Mouse (Mus musculus) stomach, postnatal 0 days (tissue): ENCODE measurements around the gene Tnrc6a. TPM values are rescaled to one million over a fixed set of nuclear protein-coding genes. Genes with fewer than 3 reads are reported as not detected.

Experiments used
- ATAC-seq: fragments of 200-750 bp; cut with Nextera tagmentation; 2 replicates; pipeline ENCODE4 v1.8.0; 2017; ENCODE audit not compliant: low FRiP score, low TSS enrichment
- DNase-seq: peaks from one replicate; pipeline ENCODE4 v3.0.0-alpha.2; 2016; ENCODE audit warnings: low spot score
- H3K27ac ChIP-seq: fragments of 300-500 bp; sonication (generic); replicated peaks from 2 replicates; pipeline ENCODE4 v1.5.1; 2014; ENCODE audit warnings: mild to moderate bottlenecking, control low read depth
- H3K27me3 ChIP-seq: fragments of 300-500 bp; sonication (generic); 2 replicates; pipeline ENCODE4 v1.6.1; 2014; ENCODE audit warnings: low read length; ENCODE audit not compliant: control insufficient read depth, insufficient read depth
- H3K36me3 ChIP-seq: fragments of 300-500 bp; sonication (generic); 2 replicates; pipeline ENCODE4 v1.6.1; 2014; ENCODE audit warnings: low read length, mixed read lengths; ENCODE audit not compliant: control insufficient read depth, insufficient read depth
- H3K4me1 ChIP-seq: fragments of 300-500 bp; sonication (generic); replicated peaks from 2 replicates; pipeline ENCODE4 v1.6.1; 2014; ENCODE audit warnings: antibody characterized with exemption; ENCODE audit not compliant: control insufficient read depth, insufficient read depth
- H3K4me2 ChIP-seq: fragments of 300-500 bp; sonication (generic); replicated peaks from 2 replicates; pipeline ENCODE4 v1.6.1; 2014; ENCODE audit warnings: low read depth, mild to moderate bottlenecking, control low read depth, moderate library complexity
- H3K4me3 ChIP-seq: fragments of 300-500 bp; sonication (generic); 2 replicates; pipeline ENCODE4 v1.5.1; 2014; ENCODE audit warnings: low read depth, low read length, control low read depth
- H3K9ac ChIP-seq: fragments of 300-500 bp; sonication (generic); 2 replicates; pipeline ENCODE4 v1.6.1; 2014; ENCODE audit warnings: mild to moderate bottlenecking, low read length, control low read depth, mixed read lengths
- H3K9me3 ChIP-seq: fragments of 300-500 bp; sonication (generic); 2 replicates; pipeline ENCODE4 v1.6.1; 2016; ENCODE audit warnings: low read length; ENCODE audit not compliant: control insufficient read depth
- CTCF ChIP-seq: IDR thresholded peaks from 2 replicates; pipeline ENCODE4 v1.5.1; 2016; ENCODE audit warnings: antibody characterized with exemption, low read depth, mild to moderate bottlenecking, moderate library complexity
- EP300 ChIP-seq: optimal IDR thresholded peaks from 2 replicates; pipeline ENCODE3; 2016; ENCODE audit warnings: antibody characterized with exemption
- WGBS: fragments of 180-500 bp; shearing (Covaris S2); extraction: QIAGEN DNeasy Blood & Tissue Kit; methylation state at CpG from one replicate; pipeline ENCODE4 v1.1.7; 2014; 5-methylcytosine and 5-hydroxymethylcytosine counted together
- polyA plus RNA-seq: library from polyadenylated mRNA; unstranded; fragments of >200 nt; fragmentation: Nextera tagmentation; extraction: Ambion mirVana; gene quantifications from 2 replicates; pipeline ENCODE4 v1.2.1, GENCODE M21; 2015

Tnrc6a gene
- polyA plus RNA-seq, 1 experiment from 2014 or later: 44.2 TPM

DNA sequence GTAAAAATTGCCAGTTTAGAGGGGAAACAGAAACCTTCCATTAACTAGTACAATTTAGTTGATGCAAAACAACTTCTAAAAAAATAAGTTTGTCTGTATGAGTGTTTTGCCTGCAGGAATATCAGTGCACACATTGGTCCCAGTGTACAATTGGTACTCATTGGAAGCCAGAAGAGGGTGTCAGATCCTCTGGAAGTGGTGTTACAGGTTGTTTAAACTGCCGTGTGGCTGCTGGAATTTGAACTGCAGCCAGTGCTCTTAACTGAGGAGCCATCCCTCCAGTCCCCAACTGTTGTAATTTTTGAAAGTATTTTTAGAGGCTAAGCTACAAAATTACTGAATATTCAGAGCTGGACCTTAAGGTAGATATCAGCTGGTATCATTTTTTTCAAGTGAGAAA lies 4.3 kb downstream of the Tnrc6a start:
- WGBS: 8% methylated on average over 1 of the region's 1 CpGs
- H3K9me3 ChIP-seq: no peaks in the 10 kb centered on the region
- no peak overlapping the region for H3K27ac ChIP-seq
- TF ChIP-seq CTCF (no peak), EP300 (no peak)
- DNase-seq: no peak
- no peak overlapping the region for H3K9ac ChIP-seq
- no peak overlapping the region for H3K4me2 ChIP-seq
- H3K27me3 ChIP-seq: no peaks in the 10 kb centered on the region
- ATAC-seq: no peak
- no peaks in the 10 kb centered on the region for H3K4me1 ChIP-seq
- H3K4me3 ChIP-seq: no peak overlapping the region
- peaks cover 3% of the 10 kb centered on the region; the same call in 1 of the 2 replicates for H3K36me3 ChIP-seq

DNA sequence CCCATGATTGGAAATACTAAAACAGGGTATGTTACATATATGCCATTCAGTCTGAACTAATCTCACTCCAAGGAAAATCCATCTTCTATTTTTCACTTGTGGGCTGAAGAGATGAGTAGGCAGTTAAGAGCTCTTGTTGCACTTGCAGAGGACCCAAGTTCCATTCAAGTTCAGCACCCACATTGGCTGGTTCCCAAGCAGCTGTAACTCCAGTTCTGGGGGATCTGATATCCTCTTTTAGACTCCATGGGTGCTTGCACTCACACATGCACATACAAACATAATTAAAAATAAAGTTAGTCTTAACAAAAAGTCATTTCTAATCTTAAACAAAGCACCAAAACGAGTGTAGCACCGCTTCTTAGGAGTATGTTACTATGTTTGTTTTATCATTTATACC lies 5.4 kb downstream of the Tnrc6a start:
- Histone ChIP-seq H3K36me3 (peaks cover 3% of the 10 kb centered on the region; the same call in 1 of the 2 replicates), H3K4me3 (no peak overlapping the region), H3K9ac (no peak overlapping the region), H3K9me3 (no peaks in the 10 kb centered on the region), H3K4me1 (no peaks in the 10 kb centered on the region), H3K4me2 (no peak overlapping the region), H3K27me3 (no peaks in the 10 kb centered on the region), H3K27ac (no peak overlapping the region)
- WGBS: 68% methylated on average over 2 of the region's 2 CpGs
- DNase-seq (no peak), ATAC-seq (no peak)
- TF ChIP-seq CTCF: no peak
- no peak for TF ChIP-seq EP300

DNA sequence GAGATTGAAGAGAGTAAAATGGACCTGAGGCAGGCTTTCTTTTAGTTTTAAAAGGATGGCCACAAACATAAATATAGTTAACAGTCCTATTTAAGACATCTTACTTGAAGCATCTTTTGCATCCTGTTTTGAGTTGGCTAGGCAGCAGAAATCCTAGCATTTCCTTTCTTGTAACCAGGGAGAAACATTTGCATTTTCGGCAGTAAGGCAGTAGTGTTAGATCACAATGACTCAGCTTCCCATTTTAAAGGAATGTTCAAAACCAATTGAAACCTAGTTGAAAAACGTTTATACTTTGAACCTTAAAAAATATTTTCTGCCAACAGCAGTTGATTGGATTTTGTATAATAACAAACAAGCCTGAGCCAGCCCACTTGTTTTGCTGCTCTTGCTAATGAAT lies 6.5 kb downstream of the Tnrc6a start:
- Histone ChIP-seq H3K4me3 (no peak overlapping the region), H3K9me3 (no peaks in the 10 kb centered on the region), H3K27ac (no peak overlapping the region), H3K9ac (no peak overlapping the region), H3K4me1 (no peaks in the 10 kb centered on the region), H3K4me2 (no peak overlapping the region), H3K27me3 (no peaks in the 10 kb centered on the region), H3K36me3 (peaks cover 3% of the 10 kb centered on the region; the same call in 1 of the 2 replicates)
- ATAC-seq (no peak), DNase-seq (no peak)
- WGBS: 26% methylated on average over 2 of the region's 2 CpGs
- TF ChIP-seq CTCF (no peak), EP300 (no peak)

DNA sequence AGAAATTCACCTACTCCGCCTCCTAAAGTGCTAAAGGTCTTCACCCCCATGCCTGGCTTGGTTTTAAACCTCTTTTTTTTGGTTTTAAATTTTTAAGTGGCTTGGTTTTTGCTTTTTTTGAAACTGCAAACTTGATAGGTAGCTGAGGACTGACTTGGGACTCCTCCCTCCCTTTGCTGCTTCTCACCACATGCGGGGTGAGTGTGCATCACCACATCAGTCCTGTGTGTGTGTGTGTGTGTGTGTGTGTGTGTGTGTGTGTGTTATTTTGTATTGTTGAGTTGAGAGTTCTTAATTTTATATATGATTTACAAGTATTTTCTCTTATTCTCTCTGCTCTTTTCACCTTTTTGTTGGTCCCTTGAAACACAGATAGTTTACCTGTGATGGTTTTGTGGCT lies 8.7 kb downstream of the Tnrc6a start:
- Histone ChIP-seq H3K4me2 (no peak overlapping the region), H3K4me1 (no peaks in the 10 kb centered on the region), H3K9me3 (no peaks in the 10 kb centered on the region), H3K36me3 (peaks cover 3% of the 10 kb centered on the region; the same call in 1 of the 2 replicates), H3K27me3 (no peaks in the 10 kb centered on the region), H3K27ac (no peak overlapping the region), H3K4me3 (no peak overlapping the region), H3K9ac (no peak overlapping the region)
- ATAC-seq: no peak
- 81% methylated on average over 2 of the region's 2 CpGs for WGBS
- DNase-seq: no peak
- TF ChIP-seq CTCF (no peak), EP300 (no peak)

DNA sequence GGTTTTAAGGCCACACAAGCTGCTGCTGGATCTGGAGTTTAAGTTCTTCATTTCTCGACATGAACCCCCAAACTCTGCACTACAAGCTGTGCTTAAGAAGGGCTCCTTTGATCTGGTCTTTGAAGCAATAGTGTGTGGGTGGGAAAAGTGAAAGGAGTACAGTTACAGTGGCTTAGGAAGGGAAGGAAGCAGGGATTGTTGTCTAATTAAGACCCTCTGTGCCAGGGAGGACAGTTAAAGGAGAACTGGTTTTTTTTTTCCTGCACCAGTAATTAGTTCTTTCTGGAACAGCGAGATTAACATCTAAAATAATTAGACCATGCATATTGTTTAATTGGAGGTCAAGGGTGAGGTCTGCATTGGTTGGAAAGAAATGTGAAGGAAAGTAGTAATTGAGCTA lies 11.2 kb downstream of the Tnrc6a start:
- Histone ChIP-seq H3K9me3 (no peaks in the 10 kb centered on the region), H3K4me2 (no peak overlapping the region), H3K4me1 (no peaks in the 10 kb centered on the region), H3K4me3 (no peak overlapping the region), H3K27ac (no peak overlapping the region; the same call in 1 of the 2 replicates), H3K9ac (no peak overlapping the region), H3K36me3 (peaks cover 7% of the 10 kb centered on the region), H3K27me3 (no peaks in the 10 kb centered on the region)
- no peak for DNase-seq
- TF ChIP-seq EP300: no peak
- TF ChIP-seq CTCF: no peak
- WGBS: 42% methylated on average over 2 of the region's 2 CpGs
- ATAC-seq: no peak

DNA sequence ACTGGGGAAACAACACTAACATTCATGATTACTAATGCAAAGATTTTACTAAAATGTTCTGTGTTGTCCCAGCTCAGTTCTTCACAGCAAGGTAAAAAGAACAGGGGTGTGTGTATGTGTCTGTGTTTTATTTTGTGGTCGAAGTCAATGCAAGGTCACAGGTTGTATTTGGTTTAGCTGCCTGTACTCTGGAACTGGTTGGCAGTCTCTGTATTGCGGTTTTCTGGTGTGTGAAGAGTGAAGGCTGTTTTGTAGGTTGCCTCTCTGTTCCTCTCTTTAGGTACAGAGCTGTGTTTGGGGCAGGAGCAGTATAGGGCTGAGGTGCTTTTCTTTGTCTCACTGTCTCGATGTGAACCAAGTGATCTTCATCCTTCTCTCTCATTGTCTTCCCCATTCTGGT lies 12.0 kb downstream of the Tnrc6a start:
- ATAC-seq: no peak
- 55% methylated on average over 3 of the region's 3 CpGs for WGBS
- H3K9ac ChIP-seq: no peak overlapping the region
- TF ChIP-seq CTCF (no peak), EP300 (no peak)
- DNase-seq: no peak
- no peak overlapping the region for H3K4me2 ChIP-seq
- no peaks in the 10 kb centered on the region for H3K9me3 ChIP-seq
- H3K4me3 ChIP-seq: no peak overlapping the region
- no peaks in the 10 kb centered on the region for H3K4me1 ChIP-seq
- no peaks in the 10 kb centered on the region for H3K27me3 ChIP-seq
- H3K27ac ChIP-seq: no peak overlapping the region
- H3K36me3 ChIP-seq: peaks cover 7% of the 10 kb centered on the region
